Mouse (Mus musculus) embryonic facial prominence, embryonic 11.5 days (tissue): ENCODE measurements at regions not wholly inside any gene's neighbourhood (a gene's known extent, or its start where the extent isn't known, plus 50 kb on each side); places are given as distances from the start of the nearest gene placed in this dataset.

Source experiments
- ATAC-seq: fragments of 200-750 bp; cut with Nextera tagmentation; replicated peaks from 2 replicates; pipeline ENCODE4 v1.8.0; 2017; ENCODE audit warnings: low read depth; ENCODE audit not compliant: insufficient number of reproducible peaks, low FRiP score, low TSS enrichment
- DNase-seq: peaks from one replicate; pipeline ENCODE4 v3.0.0-alpha.2; 2015; ENCODE audit warnings: low spot score
- H3K27ac ChIP-seq: fragments of 300-500 bp; sonication (generic); replicated peaks from 2 replicates; pipeline ENCODE4 v1.5.1; 2014; ENCODE audit warnings: mild to moderate bottlenecking, low read depth, low read length, control low read depth
- H3K27me3 ChIP-seq: fragments of 300-500 bp; sonication (generic); 2 replicates; pipeline ENCODE4 v1.6.1; 2014; ENCODE audit warnings: mild to moderate bottlenecking, low read length, moderate library complexity, mixed read lengths; ENCODE audit not compliant: control insufficient read depth, insufficient read depth
- H3K36me3 ChIP-seq: fragments of 300-500 bp; sonication (generic); replicated peaks from 2 replicates; pipeline ENCODE4 v1.6.1; 2014; ENCODE audit warnings: low read depth, mild to moderate bottlenecking, low read length, moderate library complexity, mixed read lengths; ENCODE audit not compliant: control insufficient read depth, insufficient read depth
- H3K4me1 ChIP-seq: fragments of 300-500 bp; sonication (generic); 2 replicates; pipeline ENCODE4 v1.6.1; 2014; ENCODE audit warnings: low read length, mixed read lengths; ENCODE audit not compliant: control insufficient read depth, insufficient read depth
- H3K4me2 ChIP-seq: fragments of 300-500 bp; sonication (generic); 2 replicates; pipeline ENCODE4 v1.6.1; 2014; ENCODE audit warnings: low read depth, mild to moderate bottlenecking, control low read depth, low read length, moderate library complexity
- H3K4me3 ChIP-seq: fragments of 300-500 bp; sonication (generic); 2 replicates; pipeline ENCODE4 v1.5.1; 2014; ENCODE audit warnings: low read depth, low read length, control low read depth
- H3K9ac ChIP-seq: fragments of 300-500 bp; sonication (generic); replicated peaks from 2 replicates; pipeline ENCODE4 v1.6.1; 2014; ENCODE audit warnings: mild to moderate bottlenecking, control low read depth, low read length
- H3K9me3 ChIP-seq: fragments of 300-500 bp; sonication (generic); replicated peaks from 2 replicates; pipeline ENCODE4 v1.6.1; 2016; ENCODE audit warnings: mild to moderate bottlenecking, low read length, inconsistent platforms, mixed read lengths; ENCODE audit not compliant: control insufficient read depth
- WGBS: fragments of 180-500 bp; shearing (Covaris S2); extraction: QIAGEN DNeasy Blood & Tissue Kit; methylation state at CpG from one replicate; pipeline ENCODE4 v1.1.7; 2014; 5-methylcytosine and 5-hydroxymethylcytosine counted together

DNA sequence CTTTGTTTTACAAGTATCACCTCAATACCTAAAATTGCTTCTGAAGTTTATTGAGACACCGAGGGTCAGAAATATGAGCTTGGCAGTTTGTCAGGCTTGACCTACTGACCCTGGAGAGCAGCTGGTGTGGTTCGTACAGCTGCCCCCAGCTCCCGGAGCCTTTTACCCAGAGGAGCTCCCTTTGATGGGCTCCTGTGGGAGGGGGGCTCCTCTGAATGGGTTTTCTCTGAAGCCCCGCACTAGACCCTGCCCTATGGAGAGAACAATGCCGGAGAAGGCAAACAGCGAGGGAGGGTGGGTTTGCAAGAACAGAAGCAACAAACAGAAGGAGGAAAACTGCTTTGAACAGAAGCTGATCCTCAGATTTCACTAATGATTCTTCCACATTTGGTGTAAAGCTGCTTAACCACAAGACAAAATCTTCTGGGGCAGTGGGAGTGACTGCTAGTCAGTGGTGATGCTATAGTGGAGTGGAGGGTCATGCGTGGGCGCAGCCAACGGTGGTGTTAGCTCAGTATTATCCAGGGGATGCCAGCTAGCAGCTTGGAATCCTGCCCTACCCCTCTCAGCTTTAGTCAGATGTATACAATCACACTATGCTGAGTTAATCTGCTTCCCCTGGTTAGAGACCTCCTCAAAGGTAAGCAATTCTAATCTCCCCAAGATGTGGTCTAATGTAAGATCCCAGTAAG, 95.3 kb upstream of the Cxcr4 start:
- Histone ChIP-seq H3K4me1 (peaks cover 2% of the 10 kb centered on the region; the same call in 1 of the 2 replicates), H3K4me3 (no peak overlapping the region), H3K27me3 (no peaks in the 10 kb centered on the region), H3K9ac (no peak overlapping the region), H3K36me3 (no peaks in the 10 kb centered on the region), H3K27ac (peak overlapping the region; percentile 38; the same call in 1 of the 2 replicates), H3K4me2 (no peak overlapping the region), H3K9me3 (no peaks in the 10 kb centered on the region)
- ATAC-seq (peak; percentile 88), DNase-seq (peak; percentile 45)
- 12% methylated on average over 9 of the region's 9 CpGs for WGBS

- H3K27ac ChIP-seq, result no peak overlapping the region
- no peaks in the 10 kb centered on the region for H3K36me3 ChIP-seq
- DNase-seq (no peak), ATAC-seq (no peak)
- H3K9me3 ChIP-seq, result no peaks in the 10 kb centered on the region
- no peak overlapping the region for H3K4me3 ChIP-seq
- H3K9ac ChIP-seq, result no peak overlapping the region; the same call in 1 of the 2 replicates
- 36% methylated on average over 8 of the region's 8 CpGs for WGBS
- H3K4me2 ChIP-seq, result no peak overlapping the region
- H3K4me1 ChIP-seq, result peaks cover 2% of the 10 kb centered on the region; the same call in 1 of the 2 replicates
- H3K27me3 ChIP-seq, result no peaks in the 10 kb centered on the region
Measured at GRCm38 (mm10) chr1:128685467-128686137, 93.5 kb upstream of the Cxcr4 start.

GRCm38 (mm10) chr1:128682942-128683341, 90.8 kb upstream of the Cxcr4 start:
- WGBS, result 75% methylated on average over 8 of the region's 8 CpGs
- no peak for ATAC-seq
- Histone ChIP-seq H3K27ac (no peak overlapping the region), H3K4me1 (peaks cover 2% of the 10 kb centered on the region; the same call in 1 of the 2 replicates), H3K9me3 (no peaks in the 10 kb centered on the region), H3K4me3 (no peak overlapping the region), H3K27me3 (no peaks in the 10 kb centered on the region), H3K4me2 (no peak overlapping the region), H3K9ac (no peak overlapping the region), H3K36me3 (no peaks in the 10 kb centered on the region)
- no peak for DNase-seq

GRCm38 (mm10) chr1:128681261-128681660, 89.2 kb upstream of the Cxcr4 start:
- Histone ChIP-seq H3K27ac (no peak overlapping the region), H3K4me1 (no peaks in the 10 kb centered on the region), H3K9me3 (no peaks in the 10 kb centered on the region), H3K9ac (no peak overlapping the region), H3K27me3 (no peaks in the 10 kb centered on the region), H3K4me2 (no peak overlapping the region), H3K4me3 (no peak overlapping the region), H3K36me3 (no peaks in the 10 kb centered on the region)
- ATAC-seq (no peak), DNase-seq (no peak)
- WGBS, result 77% methylated on average over 4 of the region's 4 CpGs

- DNase-seq (no peak), ATAC-seq (no peak)
- H3K27me3 ChIP-seq, result no peaks in the 10 kb centered on the region
- 26% methylated on average over 3 of the region's 3 CpGs for WGBS
- no peaks in the 10 kb centered on the region for H3K9me3 ChIP-seq
- H3K4me2 ChIP-seq, result no peak overlapping the region
- H3K4me3 ChIP-seq, result no peak overlapping the region
- no peaks in the 10 kb centered on the region for H3K36me3 ChIP-seq
- H3K4me1 ChIP-seq, result no peaks in the 10 kb centered on the region
- H3K9ac ChIP-seq, result no peak overlapping the region
- H3K27ac ChIP-seq, result no peak overlapping the region
Measured at GRCm38 (mm10) chr1:128680538-128680937, 88.4 kb upstream of the Cxcr4 start.

- H3K27ac ChIP-seq, result no peak overlapping the region
- no peaks in the 10 kb centered on the region for H3K36me3 ChIP-seq
- no peaks in the 10 kb centered on the region for H3K4me1 ChIP-seq
- H3K9ac ChIP-seq, result no peak overlapping the region
- WGBS, result 82% methylated on average over 5 of the region's 5 CpGs
- no peak overlapping the region for H3K4me3 ChIP-seq
- no peaks in the 10 kb centered on the region for H3K9me3 ChIP-seq
- DNase-seq (no peak), ATAC-seq (no peak)
- no peaks in the 10 kb centered on the region for H3K27me3 ChIP-seq
- H3K4me2 ChIP-seq, result no peak overlapping the region
Measured at GRCm38 (mm10) chr1:128680012-128680411, 87.9 kb upstream of the Cxcr4 start.

- ATAC-seq (no peak), DNase-seq (no peak)
- Histone ChIP-seq H3K27ac (no peak overlapping the region), H3K4me3 (no peak overlapping the region), H3K36me3 (no peaks in the 10 kb centered on the region), H3K9me3 (no peaks in the 10 kb centered on the region), H3K27me3 (no peaks in the 10 kb centered on the region), H3K9ac (no peak overlapping the region; the same call in 1 of the 2 replicates), H3K4me1 (no peaks in the 10 kb centered on the region), H3K4me2 (no peak overlapping the region)
- WGBS, result 47% methylated on average over 18 of the region's 18 CpGs
Measured at GRCm38 (mm10) chr1:128679005-128679980, 87.2 kb upstream of the Cxcr4 start.
